Mouse (Mus musculus): ENCODE measurements around the gene Olfr211.

GRCm38 (mm10) chr6:116542500-116542899 lies 53.6 kb downstream of the Olfr211 start:
- TF ChIP-seq CTCF (IDR thresholded peaks at IDR 0.05; ENCODE audit: borderline replicate concordance, extremely low read depth, insufficient read depth, insufficient read length) = no peak
- TF ChIP-seq POLR2A (IDR thresholded peaks at IDR 0.05; ENCODE audit: borderline replicate concordance, extremely low read depth, insufficient read depth, insufficient read length, poor library complexity, severe bottlenecking) = no peak
